Mouse (Mus musculus) embryonic fibroblast, embryonic 13.5 days (primary cell): Measurements from ENCODE around the gene Sf3b4. TPM values are rescaled to one million over a fixed set of nuclear protein-coding genes. Genes with fewer than 3 reads are reported as not detected.

Source experiments
- H3K27ac ChIP-seq: 2 replicates; pipeline ENCODE4 v1.5.1; 2012; ENCODE audit warnings: low read length, control low read depth, inconsistent platforms; ENCODE audit not compliant: insufficient read depth
- H3K4me1 ChIP-seq: 2 replicates; pipeline ENCODE4 v1.6.1; 2011; ENCODE audit warnings: low read length; ENCODE audit not compliant: control insufficient read depth, insufficient read depth
- H3K4me3 ChIP-seq: 2 replicates; pipeline ENCODE4 v1.5.1; 2011; ENCODE audit warnings: mild to moderate bottlenecking, control low read depth, low read length; ENCODE audit not compliant: insufficient read depth
- CTCF ChIP-seq: IDR thresholded peaks from 2 replicates; pipeline ENCODE4 v1.5.1; 2011; ENCODE audit warnings: mild to moderate bottlenecking, control low read depth, low read length, moderate library complexity, borderline replicate concordance; ENCODE audit not compliant: insufficient read depth
- POLR2A ChIP-seq: IDR thresholded peaks from 2 replicates; pipeline ENCODE4 v1.6.1; 2011; ENCODE audit warnings: low read depth, mild to moderate bottlenecking, control low read depth, low read length, moderate library complexity
- polyA plus RNA-seq: library from polyadenylated mRNA; stranded (reverse); fragments of >200 nt; gene quantifications from 2 replicates; pipeline ENCODE4 v1.2.4, GENCODE M21; 2011; ENCODE audit warnings: low read depth; ENCODE audit not compliant: missing spikeins, insufficient read length

Sf3b4 gene
- 63.3 and 70.6 TPM in 2 replicates for polyA plus RNA-seq

GRCm38 (mm10) chr3:96172197-96173178, at the start of gene Sf3b4:
Gene Sf3b4 (plus strand): TSS chr3:96172332.
- peak; percentile 93 for TF ChIP-seq POLR2A
- TF ChIP-seq CTCF = no peak
- Histone ChIP-seq H3K27ac (peak within 1 kb of the TSS; percentile 88), H3K4me1 (peaks cover 4% of the 10 kb centered on the region; the same call in 1 of the 2 replicates), H3K4me3 (peak within 1 kb of the TSS; percentile 81)

DNA sequence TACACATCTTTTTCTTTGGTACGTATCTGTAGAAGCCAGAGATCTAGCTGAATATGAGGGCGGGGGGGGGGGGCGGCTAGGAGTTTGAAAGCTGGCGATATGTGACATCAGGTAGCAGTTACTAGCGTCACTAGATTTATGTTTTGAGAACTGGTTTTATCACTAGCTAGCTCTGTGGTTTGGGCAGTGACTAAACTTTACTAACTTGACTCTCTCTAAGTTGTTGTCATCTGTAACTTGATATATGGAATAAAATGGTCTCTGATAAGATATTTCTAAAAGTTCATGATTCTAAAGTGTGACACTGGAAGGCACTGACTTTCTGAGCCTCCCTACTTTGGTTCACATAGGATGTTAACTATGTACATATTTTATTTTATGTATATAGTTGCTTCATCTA, 47.9 kb upstream of the Sf3b4 start:
- Histone ChIP-seq H3K4me1 (peaks cover 4% of the 10 kb centered on the region), H3K27ac (no peak overlapping the region), H3K4me3 (no peak overlapping the region)
- no peak for TF ChIP-seq CTCF

GRCm38 (mm10) chr3:96128128-96128527, 44.0 kb upstream of the Sf3b4 start:
- H3K4me3 ChIP-seq = no peak overlapping the region
- TF ChIP-seq CTCF = no peak
- TF ChIP-seq POLR2A = no peak
- H3K27ac ChIP-seq = peak overlapping the region; percentile 43; the same call in 1 of the 2 replicates
- H3K4me1 ChIP-seq = peaks cover 4% of the 10 kb centered on the region

- H3K4me1 ChIP-seq = peaks cover 17% of the 10 kb centered on the region
- H3K27ac ChIP-seq = no peak overlapping the region
- no peak for TF ChIP-seq CTCF
- TF ChIP-seq POLR2A = no peak
- no peak overlapping the region for H3K4me3 ChIP-seq
Observed at GRCm38 (mm10) chr3:96132478-96132877, 39.7 kb upstream of the Sf3b4 start.

DNA sequence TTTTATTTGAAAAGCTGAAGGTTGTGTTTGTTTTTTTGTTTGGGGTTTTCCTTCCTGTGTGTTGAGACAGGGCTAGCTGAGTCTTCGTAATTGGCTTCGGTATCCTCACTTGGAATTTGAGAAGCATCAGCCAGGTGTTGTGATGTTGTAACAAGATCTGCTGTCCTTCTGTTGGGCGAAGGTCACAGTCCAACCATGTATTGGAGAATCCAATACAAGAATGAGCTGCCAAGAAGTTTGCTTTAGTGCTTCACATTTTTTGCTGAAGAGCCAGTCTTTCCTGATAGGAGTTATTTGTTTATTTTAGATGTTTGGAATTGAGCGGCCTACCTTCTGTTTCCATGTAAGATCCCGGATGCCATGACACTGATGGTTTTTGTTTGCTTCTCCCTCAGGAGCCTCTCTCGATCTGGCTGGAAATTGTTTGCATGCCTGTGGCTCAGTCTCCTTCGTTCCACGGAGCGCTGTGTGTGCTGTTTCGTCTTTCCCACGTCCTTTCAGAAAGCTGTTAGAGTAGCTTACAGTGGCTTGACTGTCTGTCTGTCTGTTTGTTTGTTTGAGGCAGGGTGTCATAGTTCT, 38.7 kb upstream of the Sf3b4 start:
- H3K4me3 ChIP-seq = no peak overlapping the region
- peaks cover 13% of the 10 kb centered on the region for H3K4me1 ChIP-seq
- no peak for TF ChIP-seq POLR2A
- no peak for TF ChIP-seq CTCF
- H3K27ac ChIP-seq = peak overlapping the region; percentile 59

- Histone ChIP-seq H3K27ac (0 out of 2 replicates have a peak overlapping the region, but pooled peaks have one; percentile 11), H3K4me3 (no peak overlapping the region), H3K4me1 (peaks cover 13% of the 10 kb centered on the region)
- no peak for TF ChIP-seq POLR2A
Observed at GRCm38 (mm10) chr3:96135011-96135410, 37.1 kb upstream of the Sf3b4 start.

DNA sequence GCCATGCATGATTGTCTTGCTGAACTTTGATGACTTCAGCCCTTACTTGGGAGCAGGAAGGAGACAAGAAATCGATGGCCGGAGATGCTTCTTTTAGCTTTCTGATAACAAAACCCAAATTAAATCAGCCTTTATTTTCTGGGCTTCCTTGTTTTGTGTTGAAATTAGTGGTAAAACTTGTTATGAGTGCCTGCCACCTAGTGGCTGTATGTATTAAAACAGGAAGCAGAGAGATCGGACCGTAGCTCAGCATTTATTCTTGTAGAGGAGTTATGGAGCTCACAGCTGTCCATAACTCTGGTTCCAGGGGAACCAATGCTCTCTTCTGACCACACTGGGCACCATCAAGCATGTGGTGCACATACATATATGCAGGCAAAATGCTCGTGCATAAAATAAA, 24.2 kb upstream of the Sf3b4 start:
- Histone ChIP-seq H3K4me1 (peaks cover 2% of the 10 kb centered on the region; the same call in 1 of the 2 replicates), H3K27ac (no peak overlapping the region), H3K4me3 (no peak overlapping the region)
- TF ChIP-seq POLR2A = no peak
- no peak for TF ChIP-seq CTCF

DNA sequence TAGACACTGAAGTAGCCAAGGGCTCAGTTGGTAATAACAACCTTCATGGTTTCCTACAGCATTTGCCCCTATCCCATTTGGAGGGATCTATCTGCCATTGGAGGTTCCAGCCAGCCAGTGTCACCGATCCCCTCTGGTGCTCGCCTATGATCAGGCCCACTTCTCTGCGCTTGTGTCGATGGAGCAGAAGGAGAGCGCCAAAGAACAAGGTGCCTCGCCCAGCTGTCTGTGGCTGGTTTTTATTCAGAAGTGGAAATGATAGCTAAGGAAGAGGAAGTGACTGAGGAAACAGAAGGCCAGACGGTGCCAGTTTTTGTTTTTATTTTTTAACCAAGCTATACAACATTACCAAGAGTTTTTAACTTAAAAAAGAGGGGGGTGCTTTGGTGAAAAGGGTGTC, 20.3 kb upstream of the Sf3b4 start:
- peaks cover 2% of the 10 kb centered on the region; the same call in 1 of the 2 replicates for H3K4me1 ChIP-seq
- no peak overlapping the region for H3K27ac ChIP-seq
- TF ChIP-seq POLR2A = no peak
- TF ChIP-seq CTCF = no peak
- H3K4me3 ChIP-seq = no peak overlapping the region

- Histone ChIP-seq H3K4me1 (peaks cover 2% of the 10 kb centered on the region; the same call in 1 of the 2 replicates), H3K27ac (no peak overlapping the region), H3K4me3 (no peak overlapping the region)
- TF ChIP-seq CTCF = no peak
- TF ChIP-seq POLR2A = no peak
Observed at GRCm38 (mm10) chr3:96152611-96153010, 19.5 kb upstream of the Sf3b4 start.

DNA sequence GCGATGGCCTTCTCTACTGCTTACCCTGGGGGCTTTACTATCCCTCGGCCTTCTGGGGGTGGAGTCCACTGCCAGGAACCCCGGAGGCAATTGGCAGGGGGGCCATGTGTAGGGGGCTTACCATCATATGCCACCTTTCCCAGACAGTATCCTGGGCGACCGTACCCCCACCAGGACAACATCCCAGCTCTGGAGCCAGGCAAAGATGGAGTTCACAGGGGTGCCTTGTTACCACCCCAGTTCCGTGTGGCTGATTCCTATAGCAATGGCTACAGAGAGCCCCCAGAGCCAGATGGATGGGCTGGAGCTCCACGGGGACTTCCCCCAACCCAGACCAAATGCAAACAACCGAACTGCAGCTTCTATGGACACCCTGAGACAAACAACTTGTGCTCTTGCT, 16.6 kb upstream of the Sf3b4 start:
- Histone ChIP-seq H3K27ac (no peak overlapping the region), H3K4me1 (peaks cover 7% of the 10 kb centered on the region), H3K4me3 (no peak overlapping the region)
- TF ChIP-seq CTCF (no peak), POLR2A (no peak)
